Mouse (Mus musculus): ENCODE results near the gene Creb1. TPM values are rescaled to one million over a fixed set of nuclear protein-coding genes. Genes with fewer than 3 reads are reported as not detected.

Creb1 gene
- 5.4 and 5.7 TPM in 2 replicates for polyA plus RNA-seq (2012; rRNA removed)

GRCm38 (mm10) chr1:64532589-64533470 lies at the start of gene Creb1:
Gene Creb1, plus strand, starts transcription at chr1:64532645.

GRCm38 (mm10) chr1:64616881-64617714 lies 84.7 kb downstream of the Creb1 start, which contains the start of gene Mettl21a:
Gene Mettl21a, minus strand, starts transcription at chr1:64617242.

Other genes with a start within 250 kb of the Creb1 start
- gene Mettl21a, start 84.6 kb downstream of the Creb1 start, polyA plus RNA-seq (2012; rRNA removed), result 4.0 and 4.3 TPM in 2 replicates
- gene Ccnyl1, start 157.8 kb downstream of the Creb1 start, polyA plus RNA-seq (2012; rRNA removed), result 4.4 and 4.8 TPM in 2 replicates
- 3.4 and 3.7 TPM in 2 replicates for gene Fzd5, start 205.1 kb downstream of the Creb1 start, polyA plus RNA-seq (2012; rRNA removed)